Mouse (Mus musculus) cerebellum, postnatal 4 days (tissue): ENCODE measurements around the gene Pramel1.
"Not testable (repeated sequence)": the region's sequence is repeated elsewhere in the genome, so short reads cannot be mapped to it uniquely, and the experiment has no call there.

ENCODE experiments used
- DNase-seq, 2 experiments: peaks; one replicate each; pipeline ENCODE4 v3.0.0; 2022; ENCODE audit warnings: low spot score in 2 of 2, mixed read lengths in 1 of 2

Gene Pramel1

GRCm38 (mm10) chr4:143394181-143394580, at the start of gene Pramel1:
Pramel1 (plus strand) TSS chr4:143394428.
- DNase-seq = no peak

GRCm38 (mm10) chr4:143345491-143345890, 48.7 kb upstream of the Pramel1 start:
- not testable (repeated sequence) for DNase-seq

- no peak for DNase-seq
Measured at GRCm38 (mm10) chr4:143348678-143349077, 45.5 kb upstream of the Pramel1 start.

GRCm38 (mm10) chr4:143349484-143349906, 44.7 kb upstream of the Pramel1 start, which contains the start of gene Lrrc38:
Lrrc38 (plus strand) TSS chr4:143349757.
- DNase-seq = peak in 1 of 2 experiments; percentile 60

- peak in 1 of 2 experiments; percentile 13 for DNase-seq
Measured at GRCm38 (mm10) chr4:143350047-143351015, 43.9 kb upstream of the Pramel1 start.

GRCm38 (mm10) chr4:143352301-143352700, 41.9 kb upstream of the Pramel1 start:
- no peak for DNase-seq

- no peak for DNase-seq
Measured at GRCm38 (mm10) chr4:143361520-143361919, 32.7 kb upstream of the Pramel1 start.

GRCm38 (mm10) chr4:143366415-143367041, 27.7 kb upstream of the Pramel1 start:
- no peak for DNase-seq

GRCm38 (mm10) chr4:143379480-143379879, 14.7 kb upstream of the Pramel1 start:
- no peak for DNase-seq

GRCm38 (mm10) chr4:143379931-143380715, 14.1 kb upstream of the Pramel1 start:
- DNase-seq = peak in 1 of 2 experiments; percentile 7

GRCm38 (mm10) chr4:143380716-143381004, 13.6 kb upstream of the Pramel1 start:
- DNase-seq = peak in 1 of 2 experiments; percentile 51

GRCm38 (mm10) chr4:143382163-143382562, 12.1 kb upstream of the Pramel1 start:
- DNase-seq = no peak

GRCm38 (mm10) chr4:143383646-143384045, 10.6 kb upstream of the Pramel1 start:
- peak in 1 of 2 experiments; percentile 18 for DNase-seq

GRCm38 (mm10) chr4:143388955-143389702, 5.1 kb upstream of the Pramel1 start:
- peak; percentile 42 to 59 for DNase-seq

- no peak for DNase-seq
Measured at GRCm38 (mm10) chr4:143411566-143412218, 17.5 kb downstream of the Pramel1 start.

- DNase-seq = peak; percentile 77 to 87
Measured at GRCm38 (mm10) chr4:143412219-143413092, 18.2 kb downstream of the Pramel1 start, which contains the start of gene Pramef8. Pramef8 (plus strand) TSS chr4:143412426.

GRCm38 (mm10) chr4:143413621-143414020, 19.4 kb downstream of the Pramel1 start:
- no peak for DNase-seq

- DNase-seq = no peak
Measured at GRCm38 (mm10) chr4:143414121-143414520, 19.9 kb downstream of the Pramel1 start.

- DNase-seq = not testable (repeated sequence)
Measured at GRCm38 (mm10) chr4:143426770-143427169, 32.5 kb downstream of the Pramel1 start.
